Mouse (Mus musculus): ENCODE measurements around the gene Prp2. TPM values are rescaled to one million over a fixed set of nuclear protein-coding genes. Genes with fewer than 3 reads are reported as not detected.
"Not testable (repeated sequence)": the region's sequence is repeated elsewhere in the genome, so short reads cannot be mapped to it uniquely, and the experiment has no call there.

Gene Prp2
- not detected in 2 replicates for polyA plus RNA-seq (2014; fragmentation: Nextera tagmentation; extraction: Ambion mirVana)

GRCm38 (mm10) chr6:132595613-132596012 is at the start of gene Prp2:
TSS of gene Prp2 (plus strand) at chr6:132595913.
- H3K27me3 ChIP-seq (replicated peaks; ENCODE audit: control insufficient read depth, insufficient read depth, low read length); H3K36me3 ChIP-seq (ENCODE audit: control insufficient read depth, insufficient read depth, low read length); DNase-seq (ENCODE audit: low spot score); H3K4me1 ChIP-seq (ENCODE audit: control insufficient read depth, insufficient read depth, low read length); ATAC-seq (ENCODE audit: low read depth); H3K9ac ChIP-seq (ENCODE audit: low read depth, low read length); H3K4me2 ChIP-seq (ENCODE audit: low read depth, low read length); H3K4me3 ChIP-seq (ENCODE audit: low read depth, low read length); H3K27ac ChIP-seq (replicated peaks; ENCODE audit: low read depth, low read length); H3K9me3 ChIP-seq (ENCODE audit: control insufficient read depth, low read length): not testable (repeated sequence)
- WGBS, result 61% methylated on average over 2 of the region's 2 CpGs

GRCm38 (mm10) chr6:132569509-132569908 is 26.2 kb upstream of the Prp2 start, which contains the start of gene Prh1:
TSS of gene Prh1 (plus strand) at chr6:132569809.
- not testable (repeated sequence) for H3K36me3 ChIP-seq (ENCODE audit: control insufficient read depth, insufficient read depth, low read length); H3K9me3 ChIP-seq (ENCODE audit: control insufficient read depth, low read length); H3K4me1 ChIP-seq (ENCODE audit: control insufficient read depth, insufficient read depth, low read length); DNase-seq (ENCODE audit: low spot score); H3K4me3 ChIP-seq (ENCODE audit: low read depth, low read length); H3K27me3 ChIP-seq (replicated peaks; ENCODE audit: control insufficient read depth, insufficient read depth, low read length); H3K4me2 ChIP-seq (ENCODE audit: low read depth, low read length); ATAC-seq (ENCODE audit: low read depth); H3K9ac ChIP-seq (ENCODE audit: low read depth, low read length); H3K27ac ChIP-seq (replicated peaks; ENCODE audit: low read depth, low read length)
- WGBS, result 76% methylated on average over 1 of the region's 1 CpGs

GRCm38 (mm10) chr6:132649399-132649798 is 53.7 kb downstream of the Prp2 start:
- H3K9ac ChIP-seq (ENCODE audit: low read depth, low read length), result no peak overlapping the region
- DNase-seq (ENCODE audit: low spot score), result peak; percentile 0
- H3K4me1 ChIP-seq (ENCODE audit: control insufficient read depth, insufficient read depth, low read length), result no peaks in the 10 kb centered on the region
- H3K27ac ChIP-seq (replicated peaks; ENCODE audit: low read depth, low read length), result no peak overlapping the region
- no peaks in the 10 kb centered on the region for H3K27me3 ChIP-seq (replicated peaks; ENCODE audit: control insufficient read depth, insufficient read depth, low read length)
- H3K4me2 ChIP-seq (ENCODE audit: low read depth, low read length), result no peak overlapping the region
- no peak overlapping the region for H3K4me3 ChIP-seq (ENCODE audit: low read depth, low read length)
- no peak for ATAC-seq (ENCODE audit: low read depth)
- H3K36me3 ChIP-seq (ENCODE audit: control insufficient read depth, insufficient read depth, low read length), result no peaks in the 10 kb centered on the region
- no peaks in the 10 kb centered on the region for H3K9me3 ChIP-seq (ENCODE audit: control insufficient read depth, low read length)

Other genes with a start within 250 kb of the Prp2 start
- not detected in 2 replicates for gene Gm8882, start 231.8 kb upstream of the Prp2 start, polyA plus RNA-seq (2014; fragmentation: Nextera tagmentation; extraction: Ambion mirVana)
- gene Prh1, start 26.1 kb upstream of the Prp2 start, polyA plus RNA-seq (2014; fragmentation: Nextera tagmentation; extraction: Ambion mirVana), result not detected in 2 replicates
- gene A630073D07Rik, start 55.6 kb downstream of the Prp2 start, polyA plus RNA-seq (2014; fragmentation: Nextera tagmentation; extraction: Ambion mirVana), result not detected in 2 replicates
- not detected in 2 replicates for gene Tas2r120, start 61.0 kb downstream of the Prp2 start, polyA plus RNA-seq (2014; fragmentation: Nextera tagmentation; extraction: Ambion mirVana)
- not detected in 2 replicates for gene Tas2r121, start 105.1 kb downstream of the Prp2 start, polyA plus RNA-seq (2014; fragmentation: Nextera tagmentation; extraction: Ambion mirVana)
- gene Tas2r122, start 116.0 kb downstream of the Prp2 start, polyA plus RNA-seq (2014; fragmentation: Nextera tagmentation; extraction: Ambion mirVana), result not detected in 2 replicates
- gene Tas2r115, start 142.1 kb downstream of the Prp2 start, polyA plus RNA-seq (2014; fragmentation: Nextera tagmentation; extraction: Ambion mirVana), result not detected in 2 replicates
- gene Tas2r124, start 158.8 kb downstream of the Prp2 start, polyA plus RNA-seq (2014; fragmentation: Nextera tagmentation; extraction: Ambion mirVana), result not detected in 2 replicates
- not detected in 2 replicates for gene Tas2r102, start 166.2 kb downstream of the Prp2 start, polyA plus RNA-seq (2014; fragmentation: Nextera tagmentation; extraction: Ambion mirVana)
- gene Tas2r136, start 182.2 kb downstream of the Prp2 start, polyA plus RNA-seq (2014; fragmentation: Nextera tagmentation; extraction: Ambion mirVana), result not detected in 2 replicates
- gene Tas2r117, start 206.9 kb downstream of the Prp2 start, polyA plus RNA-seq (2014; fragmentation: Nextera tagmentation; extraction: Ambion mirVana), result not detected in 2 replicates

Data from embryonic facial prominence, embryonic 14.5 days (tissue).